Mouse (Mus musculus) lung, adult 2 months (tissue): ENCODE measurements around the gene Slc26a8.

Experiments used
- CTCF ChIP-seq: fragments of 200-500 bp; IDR thresholded peaks from 2 replicates; pipeline ENCODE4 v1.5.1; 2011; ENCODE audit warnings: mild to moderate bottlenecking, low read length, control low read depth; ENCODE audit not compliant: insufficient read depth
- POLR2A ChIP-seq: fragments of 200-500 bp; IDR thresholded peaks from 2 replicates; pipeline ENCODE4 v1.6.1; 2011; ENCODE audit warnings: low read depth, mild to moderate bottlenecking, control low read depth, low read length, borderline replicate concordance; ENCODE audit errors: extremely low read depth

- TF ChIP-seq CTCF, result no peak
- no peak for TF ChIP-seq POLR2A
These were observed 1.8 kb upstream of the Slc26a8 start for GRCm38 (mm10) chr17:28691687-28692340.
